Mouse (Mus musculus) lung, adult 18-20 months (tissue): ENCODE results near the gene Nr3c2.
A peak's percentile ranks its signal among the peaks of the same experiment; 100 is the strongest.

ENCODE experiments used
- DNase-seq, 2 experiments: peaks; one replicate each; pipeline ENCODE4 v3.0.0; 2022; ENCODE audit warnings: mixed read lengths in 2 of 2

The Nr3c2 gene

DNA sequence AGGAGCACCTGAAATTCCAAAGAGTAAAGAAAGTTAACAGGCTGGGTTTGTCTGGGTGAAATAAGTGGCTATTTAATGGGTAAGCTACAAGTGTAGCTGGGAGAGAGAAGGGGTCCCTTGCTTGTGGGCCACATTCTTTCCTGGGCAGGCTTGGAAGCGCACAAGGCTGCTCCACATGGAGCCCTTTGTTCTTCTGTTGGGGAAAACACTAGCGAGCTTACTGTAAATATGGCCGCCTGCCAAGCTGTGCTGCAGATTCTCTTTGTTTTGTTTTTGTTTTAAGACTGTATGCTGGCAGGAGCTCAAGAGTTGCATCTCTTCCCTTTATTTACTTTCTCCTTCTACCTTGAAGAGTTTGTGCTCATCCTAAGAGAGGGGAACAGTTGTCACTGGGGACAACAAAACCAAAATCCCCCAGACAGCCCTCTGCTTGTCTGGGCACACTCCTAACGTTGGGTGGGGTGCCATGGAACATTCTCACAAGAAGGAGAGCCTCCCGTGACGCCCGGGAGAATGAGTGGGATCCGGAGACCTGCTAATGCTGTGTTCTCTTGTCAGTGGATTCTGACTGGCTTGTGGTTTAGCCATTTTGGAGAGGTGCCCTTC is 73.8 kb downstream of the Nr3c2 start:
- DNase-seq, result peak; percentile 45 to 58

DNA sequence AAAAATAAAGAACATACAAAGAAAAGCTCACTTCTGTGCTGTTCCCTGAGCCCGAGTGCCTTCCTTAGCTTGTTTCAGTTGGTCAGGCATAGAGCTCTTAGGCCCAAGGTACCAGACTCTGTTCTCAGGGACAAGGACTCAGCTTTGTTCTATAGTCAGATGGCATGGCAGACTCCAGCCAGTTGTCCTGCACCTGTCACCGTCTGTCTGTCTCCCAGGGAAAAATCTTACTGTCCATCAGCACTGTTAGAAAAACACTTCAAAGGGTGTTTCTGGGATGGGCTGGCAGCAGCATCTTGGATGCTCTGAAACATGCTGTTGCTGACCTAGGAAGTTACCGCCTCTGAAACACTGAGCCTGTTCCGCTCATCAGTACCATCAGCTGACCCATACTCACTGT is 78.7 kb downstream of the Nr3c2 start:
- no peak for DNase-seq

DNA sequence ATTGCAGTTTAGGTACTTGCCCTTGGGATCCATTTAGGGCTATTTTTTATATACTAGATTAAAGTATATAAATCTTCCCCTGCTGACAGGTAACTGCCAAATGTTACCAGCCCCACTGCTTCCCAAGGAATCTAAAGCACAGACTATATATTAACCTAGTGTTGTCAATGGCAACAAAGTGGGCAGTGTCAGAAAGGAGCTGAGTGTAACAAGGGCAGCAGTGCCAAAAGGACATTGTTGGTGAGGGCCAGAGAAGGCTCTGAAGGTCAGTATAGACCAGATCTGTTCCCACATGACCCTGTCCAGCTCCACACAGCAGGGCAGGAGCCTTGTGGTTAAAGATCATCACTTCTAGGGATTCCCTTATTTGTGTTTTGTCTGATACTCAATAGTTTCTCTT is 84.8 kb downstream of the Nr3c2 start:
- DNase-seq, result no peak

DNA sequence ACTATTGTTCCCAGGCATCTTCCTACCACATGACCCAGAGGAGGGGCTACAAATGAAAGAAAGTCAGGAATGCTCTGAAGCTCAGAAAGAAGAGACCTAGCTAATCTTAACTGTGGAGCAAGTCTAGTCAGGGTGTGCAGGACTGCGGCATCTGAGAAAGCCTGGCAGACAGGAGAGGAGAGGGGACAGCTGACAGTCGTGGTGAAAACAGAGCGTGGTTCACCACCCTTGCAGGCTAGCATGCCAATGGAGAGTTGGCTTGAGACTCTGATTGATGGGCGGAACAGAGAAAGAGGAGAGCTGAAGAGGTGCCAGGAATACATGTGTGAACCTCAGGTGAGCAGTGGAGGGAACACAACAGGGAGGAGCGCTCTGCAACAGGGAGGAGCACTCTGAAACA is 85.6 kb downstream of the Nr3c2 start:
- no peak for DNase-seq

DNA sequence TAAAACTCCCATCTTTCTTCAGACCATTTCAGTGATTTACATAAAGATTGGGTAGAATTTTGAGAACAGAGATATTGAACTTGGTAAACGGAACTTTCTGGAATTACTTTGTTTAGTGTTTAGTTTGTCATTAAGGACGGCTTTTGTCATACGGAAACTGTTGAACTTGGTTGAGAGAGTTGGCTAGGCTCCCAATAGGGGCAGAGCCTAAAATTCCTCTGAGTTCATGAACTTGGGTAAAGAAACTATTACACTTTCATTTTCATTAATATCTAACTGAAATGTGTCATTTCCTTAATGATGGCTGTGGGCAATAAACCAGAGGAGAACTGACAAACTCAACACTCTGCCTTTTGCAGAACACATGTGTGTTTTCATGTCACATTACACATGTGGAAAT is 88.6 kb downstream of the Nr3c2 start:
- DNase-seq, result peak; percentile 43 to 58

DNA sequence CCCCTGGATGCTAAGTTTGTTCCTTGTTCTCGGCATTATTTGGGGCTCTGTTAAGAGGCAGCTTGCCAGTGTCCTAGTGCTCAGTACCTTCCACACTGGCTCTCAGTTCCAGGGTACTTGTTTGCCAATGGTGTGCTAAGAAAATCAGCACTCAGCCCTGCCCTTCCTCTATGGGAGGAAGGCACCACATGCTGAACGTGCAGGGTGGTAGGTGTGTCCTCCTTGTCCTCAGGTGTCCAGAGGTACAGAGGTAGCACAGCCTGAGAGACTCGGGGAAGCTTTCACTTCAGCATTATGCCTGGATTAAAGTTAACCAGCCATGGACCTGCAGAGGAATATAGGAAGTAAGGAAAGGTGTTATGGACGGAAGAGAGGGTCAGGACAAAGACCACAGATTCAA is 99.0 kb downstream of the Nr3c2 start:
- DNase-seq, result no peak

DNA sequence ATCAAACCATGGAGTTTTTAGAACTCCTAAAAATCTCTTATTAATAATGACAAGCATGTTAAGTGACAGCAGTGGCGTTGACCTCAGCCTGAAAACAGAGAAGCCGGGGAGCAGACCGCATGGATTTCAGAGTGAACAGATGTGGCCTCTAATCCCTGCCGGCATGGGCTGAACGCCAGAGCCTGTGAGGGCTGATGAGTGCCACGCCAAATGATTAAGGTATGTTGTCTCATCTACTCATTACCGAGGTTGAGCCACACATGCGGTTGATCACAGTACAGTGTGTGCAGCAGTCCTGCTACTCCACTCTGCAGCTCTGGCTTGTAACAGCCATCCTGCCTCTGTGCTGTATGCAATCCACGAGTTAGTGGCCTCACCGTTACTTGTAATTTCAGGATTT is 110.2 kb downstream of the Nr3c2 start:
- no peak for DNase-seq

DNA sequence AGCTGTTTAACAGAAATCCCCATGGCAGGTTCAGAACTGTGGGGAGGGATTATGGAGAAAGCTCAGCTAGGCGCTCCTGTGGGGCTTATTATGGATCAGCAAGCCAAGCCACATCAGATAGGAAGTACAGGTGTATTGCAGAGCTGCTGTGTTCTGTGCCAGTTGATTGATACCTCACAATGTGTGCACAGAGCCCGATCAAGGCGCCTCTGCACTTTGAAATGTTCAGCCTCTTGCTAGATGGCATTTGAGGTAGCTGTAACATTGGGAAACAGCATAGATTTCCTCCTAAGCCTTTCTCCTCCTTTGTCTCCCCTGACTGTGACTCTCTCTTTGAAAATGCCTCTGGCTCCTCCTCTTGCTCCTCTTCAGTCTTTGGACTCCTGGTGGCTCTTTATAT is 112.7 kb downstream of the Nr3c2 start:
- DNase-seq, result no peak

DNA sequence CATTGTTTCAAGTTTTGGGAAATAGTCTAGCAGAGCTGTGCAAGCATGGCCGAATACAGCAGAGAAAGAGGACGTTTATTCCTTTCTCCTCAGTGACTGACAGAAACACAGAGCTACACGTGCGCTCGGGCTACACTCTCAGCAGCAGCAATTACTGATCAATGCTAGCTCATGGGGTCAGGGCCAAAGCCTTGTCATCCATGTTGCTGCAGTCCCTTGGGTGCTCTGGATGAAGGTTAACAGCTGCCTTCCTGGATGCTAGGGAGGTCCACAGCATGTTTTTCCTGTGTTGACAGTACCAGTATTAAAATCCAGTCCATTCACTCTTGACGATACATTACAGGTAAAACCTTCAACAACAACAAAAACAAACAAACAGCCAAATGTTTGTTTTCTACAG is 113.4 kb downstream of the Nr3c2 start:
- no peak for DNase-seq

DNA sequence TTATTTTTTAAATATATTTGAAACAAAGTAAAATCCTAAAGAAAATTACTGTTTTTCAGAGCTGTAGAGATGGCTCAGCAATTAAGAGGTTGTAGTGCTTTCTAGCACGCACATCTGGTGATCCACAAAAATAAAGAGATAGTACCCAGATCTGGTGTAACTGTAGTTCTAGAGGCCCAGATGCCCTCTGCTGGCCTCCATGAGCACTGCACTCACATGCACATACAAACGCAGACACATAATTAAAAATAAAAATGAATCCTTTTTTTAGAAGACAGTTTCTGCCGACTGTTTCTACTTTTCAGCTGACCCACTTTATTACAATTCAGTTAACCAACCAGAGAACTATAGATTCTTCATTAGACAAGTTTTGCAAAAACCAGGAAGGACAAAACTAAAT is 117.5 kb downstream of the Nr3c2 start:
- no peak for DNase-seq

DNA sequence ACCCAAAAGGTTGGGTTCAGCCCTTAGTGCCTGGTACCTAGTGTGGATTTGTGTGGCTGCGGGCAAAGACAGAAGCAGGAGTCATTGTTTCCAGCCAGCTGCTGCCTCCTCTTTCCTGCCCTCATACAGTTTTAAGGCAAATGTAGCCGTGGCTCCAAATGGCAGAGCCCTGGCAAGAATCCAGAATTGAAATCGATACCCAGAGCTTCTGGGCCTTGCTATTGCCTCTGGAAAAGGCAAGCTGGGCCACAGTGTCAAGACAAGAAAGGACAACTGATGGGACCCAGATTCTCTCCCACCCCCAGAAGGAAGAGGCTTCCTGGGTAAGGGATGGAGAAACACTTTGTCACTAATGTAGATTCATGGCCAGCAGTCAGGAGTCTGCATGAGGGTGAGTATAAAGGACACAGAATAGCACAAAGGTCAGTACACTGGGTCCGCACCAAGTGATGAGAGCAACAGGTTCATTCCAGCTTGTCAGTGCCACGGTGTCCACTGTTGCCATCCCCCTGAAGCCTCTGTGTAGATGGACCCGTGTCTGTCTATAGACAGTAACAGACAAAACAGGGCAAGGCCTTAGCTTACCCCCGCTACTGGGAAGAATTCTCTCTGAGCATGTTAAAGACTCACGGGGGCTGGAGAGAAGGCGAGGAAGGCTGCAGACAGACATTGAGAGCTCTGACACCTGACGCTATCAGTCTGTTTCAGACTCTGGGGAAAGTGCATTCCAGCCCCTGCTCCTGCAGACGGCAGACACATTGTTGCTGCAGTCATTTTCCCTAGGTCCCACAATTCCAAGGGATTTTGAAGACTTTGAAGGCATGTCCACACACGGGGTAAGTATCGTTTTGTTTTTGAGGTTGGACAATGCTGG is 124.8 kb downstream of the Nr3c2 start:
- no peak for DNase-seq

DNA sequence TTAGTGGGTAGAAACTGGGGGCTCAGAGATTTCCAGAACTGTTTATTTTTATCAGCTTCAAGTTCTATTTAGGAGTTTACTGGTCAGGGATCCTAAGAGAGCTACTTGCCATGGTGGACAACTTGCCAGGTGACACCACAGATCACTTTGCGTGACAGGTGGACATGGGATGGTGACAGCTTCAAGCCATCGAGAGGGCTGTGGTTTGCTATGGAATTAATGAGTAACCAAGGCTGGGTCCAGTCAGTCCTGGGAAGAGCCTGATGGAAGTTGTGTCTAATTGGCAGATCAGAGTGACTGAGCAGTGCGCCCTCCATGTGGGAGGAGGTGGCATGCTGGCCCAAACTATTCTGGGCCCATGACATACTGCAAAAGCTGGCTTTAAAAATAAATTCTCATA is 132.0 kb downstream of the Nr3c2 start:
- no peak for DNase-seq

DNA sequence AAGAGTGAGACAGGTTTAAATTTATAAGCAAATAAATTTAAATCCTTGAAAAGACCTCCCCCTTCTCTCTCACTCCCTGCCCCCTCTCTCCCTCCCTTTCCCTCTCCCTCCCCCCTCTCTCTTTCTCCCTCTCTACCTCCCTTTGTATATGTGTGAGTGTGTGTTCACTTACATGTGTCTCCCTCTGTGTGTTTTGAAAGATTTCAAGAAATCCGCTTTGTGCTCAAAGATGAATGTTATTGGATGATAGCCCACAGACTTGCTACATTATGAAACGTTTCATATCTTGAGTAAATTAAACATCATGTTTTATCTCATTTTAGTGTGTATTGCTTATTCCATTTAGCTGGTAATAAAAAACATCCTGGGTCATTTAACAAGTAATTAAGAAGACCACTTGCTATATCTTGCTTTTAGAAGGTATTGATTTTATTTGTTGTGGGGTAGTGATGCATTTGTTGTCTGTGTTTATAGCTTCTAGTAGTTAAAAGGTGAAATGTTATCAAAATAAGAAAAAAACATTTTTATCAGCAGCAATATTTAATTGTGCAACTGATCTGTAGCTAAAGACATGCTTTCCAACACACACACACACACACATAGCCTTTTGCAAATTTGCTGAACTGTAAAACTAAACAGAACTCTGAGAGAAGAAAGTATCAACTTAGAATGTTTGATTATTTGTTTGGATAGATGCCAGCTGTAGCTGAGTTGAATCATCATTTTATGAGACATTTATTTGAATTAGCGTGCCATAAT is 134.6 kb downstream of the Nr3c2 start:
- DNase-seq, result no peak

DNA sequence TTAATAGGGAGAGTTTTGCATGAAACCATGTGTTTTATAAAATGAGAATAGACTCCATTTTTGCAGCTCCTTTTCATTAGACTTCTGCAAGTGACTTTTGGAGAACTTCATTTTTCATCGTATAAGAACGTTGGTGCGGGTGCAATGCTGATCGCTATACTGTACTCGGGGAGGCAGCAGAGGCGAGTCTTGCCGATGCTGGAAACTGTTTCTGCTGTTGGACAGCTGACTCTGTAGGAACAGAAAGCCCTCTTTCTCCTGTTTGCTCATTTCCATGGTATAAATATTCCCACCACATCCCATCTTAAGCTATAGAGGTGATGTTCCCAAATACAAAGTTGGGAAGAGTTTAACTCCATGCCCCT is 135.2 kb downstream of the Nr3c2 start:
- no peak for DNase-seq

DNA sequence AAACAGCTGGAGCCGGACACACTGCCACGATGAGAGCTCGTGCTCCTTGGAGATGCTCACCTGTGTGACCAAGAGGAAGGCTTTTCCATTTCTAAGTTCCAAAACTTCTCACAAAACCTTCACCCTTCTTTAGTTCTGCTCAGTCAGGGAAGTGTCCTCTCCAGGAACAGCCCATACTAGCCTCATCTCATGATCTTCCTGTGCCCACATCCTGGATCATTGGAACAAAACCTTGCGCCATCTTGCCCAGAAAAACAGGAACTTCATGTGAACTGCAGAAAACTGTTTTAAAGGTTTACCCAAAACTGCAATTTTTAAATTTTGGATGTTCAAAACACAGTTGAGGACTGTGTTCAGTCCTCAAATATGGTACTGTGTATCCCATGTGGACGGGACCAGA is 142.0 kb downstream of the Nr3c2 start:
- no peak for DNase-seq

DNA sequence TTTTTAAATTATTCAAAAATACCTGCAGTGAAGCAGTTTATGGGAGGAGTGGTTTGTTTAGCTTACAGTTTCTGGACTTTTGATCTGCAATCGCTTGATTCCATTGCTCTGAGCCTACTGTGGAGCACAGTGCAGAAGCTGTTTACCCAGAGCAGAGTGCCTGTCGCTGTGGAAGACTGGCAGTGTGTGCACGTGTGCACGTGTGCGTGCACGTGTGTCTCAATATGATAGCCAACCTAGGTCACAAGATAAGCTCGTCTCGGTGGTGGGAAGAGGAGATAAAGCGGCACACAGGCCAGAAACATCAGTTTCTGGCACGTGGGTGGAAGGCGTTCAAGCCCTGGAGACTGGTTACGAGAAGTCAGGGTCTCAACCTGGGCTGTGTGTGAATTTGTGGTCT is 145.6 kb downstream of the Nr3c2 start:
- DNase-seq, result no peak

DNA sequence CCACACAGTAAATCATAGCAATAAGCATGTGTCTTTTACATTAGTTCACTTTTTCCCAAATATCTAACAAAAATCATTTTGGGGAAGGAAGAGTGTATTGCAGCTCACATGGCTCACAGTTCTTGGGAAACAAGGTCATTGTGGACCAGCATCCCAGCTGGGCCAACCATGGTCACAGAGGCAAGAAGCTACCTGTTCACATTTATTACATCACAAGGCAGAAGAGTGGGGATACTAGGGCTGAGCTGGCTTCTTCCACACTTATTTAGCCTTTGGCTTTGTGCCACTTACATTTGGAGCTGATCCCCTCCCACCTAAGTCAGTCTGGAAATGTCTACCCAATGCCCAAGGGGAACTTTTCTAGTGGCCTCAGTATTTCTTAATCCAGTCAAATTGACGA is 146.5 kb downstream of the Nr3c2 start:
- no peak for DNase-seq

DNA sequence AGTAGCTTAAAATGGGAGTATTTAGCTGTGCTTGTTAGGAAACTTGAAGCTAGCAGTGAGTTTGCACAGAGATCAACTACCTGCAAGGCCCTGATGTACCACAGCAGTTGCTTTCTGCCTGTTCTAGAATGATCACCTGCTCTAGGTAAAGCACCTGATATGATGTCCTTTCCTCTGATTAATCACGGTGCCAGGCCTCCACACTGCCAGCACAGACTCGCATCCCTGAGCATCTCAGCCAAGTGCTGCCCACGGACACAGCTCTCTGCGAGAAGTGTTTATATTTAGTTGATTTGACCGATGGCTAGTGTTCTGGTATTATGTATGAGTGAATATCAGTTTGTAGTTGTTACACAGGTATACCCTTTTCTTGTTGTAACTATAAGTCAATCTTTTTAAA is 147.0 kb downstream of the Nr3c2 start:
- no peak for DNase-seq

DNA sequence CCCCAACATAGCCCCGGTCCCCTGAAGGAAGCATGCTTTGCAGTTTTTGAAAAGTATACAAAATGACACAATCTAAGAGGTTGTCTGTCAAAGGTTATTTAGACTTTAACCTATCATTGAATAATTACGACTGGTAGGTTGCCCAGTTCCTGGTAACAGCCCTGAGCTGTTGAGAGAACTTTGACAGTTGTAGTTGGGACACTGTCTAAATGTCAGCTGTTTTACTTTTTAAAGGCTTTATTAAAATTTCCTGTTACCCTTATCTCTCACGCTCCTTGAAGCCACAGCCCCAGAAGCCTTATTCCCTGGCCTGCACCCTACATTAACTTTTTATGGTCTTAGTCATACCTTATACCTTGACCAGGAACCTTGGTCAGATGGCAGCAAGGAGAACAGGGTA is 147.5 kb downstream of the Nr3c2 start:
- DNase-seq, result no peak

DNA sequence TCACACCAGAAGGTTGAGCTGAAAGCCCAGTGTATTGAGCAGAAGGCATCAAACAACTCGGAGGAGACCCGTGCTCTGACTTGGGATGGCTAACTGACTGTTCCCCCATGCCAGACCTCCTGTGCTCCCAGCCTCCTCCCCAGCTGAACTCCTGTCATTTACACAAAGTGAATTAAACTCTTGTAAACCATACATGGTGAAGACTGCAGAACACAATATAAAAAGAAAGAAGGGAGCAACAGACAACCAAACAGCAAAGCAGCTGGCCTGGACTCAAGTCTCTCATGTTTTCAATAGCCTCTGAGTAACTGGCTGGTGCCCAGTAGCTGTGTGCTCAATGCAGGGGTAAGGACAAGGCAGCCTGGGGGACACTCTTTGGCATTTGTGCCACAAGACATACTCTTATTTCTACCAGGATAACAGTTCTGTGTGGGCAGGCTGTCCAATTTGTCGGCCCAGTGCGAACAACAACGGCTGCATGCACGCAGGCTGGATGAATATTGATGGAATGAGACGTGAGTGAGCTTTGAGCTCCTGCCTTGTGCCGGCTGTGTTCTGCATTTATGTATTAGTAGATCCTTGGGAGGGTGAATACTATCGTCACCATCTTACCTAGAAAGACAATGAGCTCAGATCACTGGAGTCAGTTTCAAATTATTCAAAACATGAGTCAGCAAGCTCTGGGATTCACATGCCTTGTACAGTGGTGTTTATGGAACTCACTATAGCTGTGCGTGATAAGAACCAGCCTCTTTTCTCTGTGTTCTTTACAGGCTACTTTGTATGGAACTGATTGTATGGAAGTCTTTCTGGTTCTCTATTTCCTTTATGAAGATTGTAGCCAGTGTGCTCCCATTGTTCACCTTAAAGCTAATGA is 152.4 kb downstream of the Nr3c2 start:
- no peak for DNase-seq

DNA sequence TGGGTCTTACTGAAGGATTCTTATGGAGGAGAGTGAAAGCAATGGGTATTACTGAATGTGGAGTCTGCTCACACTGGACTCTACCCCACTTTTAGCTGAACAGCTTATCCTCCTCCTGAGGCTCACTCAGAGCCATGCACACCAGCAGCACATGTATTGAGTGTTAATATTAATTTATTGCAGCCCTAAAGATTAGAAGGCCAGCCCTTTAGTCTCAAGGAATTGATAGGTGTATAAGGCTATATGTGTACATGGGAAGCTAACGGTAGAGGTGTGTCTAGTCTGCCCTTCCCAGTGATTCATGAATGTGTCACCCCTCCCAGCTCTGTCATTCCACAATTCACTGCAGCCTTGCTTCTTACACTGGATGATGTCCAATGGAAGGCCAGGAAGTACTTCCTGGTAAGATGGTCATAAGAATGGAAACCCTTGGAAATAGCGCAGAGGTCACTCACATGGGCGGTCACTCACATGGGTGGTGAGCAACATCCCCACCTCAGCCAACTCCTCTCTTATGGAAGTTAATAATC is 156.3 kb downstream of the Nr3c2 start:
- no peak for DNase-seq

DNA sequence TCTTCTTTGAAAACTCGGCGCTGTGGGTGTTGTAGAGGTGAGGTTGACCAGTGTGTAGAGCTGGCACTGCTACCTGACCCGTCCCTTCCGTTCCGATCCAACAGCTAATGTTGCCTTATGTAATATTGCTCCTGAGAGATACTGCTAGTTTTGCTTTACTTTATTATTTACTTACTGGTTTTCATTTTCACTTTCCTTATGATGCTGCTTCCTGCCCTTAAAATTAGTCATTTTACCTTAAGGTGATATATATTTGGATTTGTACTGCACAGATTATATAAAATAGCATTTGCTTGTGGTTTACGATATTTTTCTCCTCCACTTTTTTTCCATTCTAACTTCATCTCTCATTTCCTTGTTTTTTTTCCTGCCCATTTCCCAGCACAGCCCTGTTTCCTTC is 157.6 kb downstream of the Nr3c2 start:
- no peak for DNase-seq

DNA sequence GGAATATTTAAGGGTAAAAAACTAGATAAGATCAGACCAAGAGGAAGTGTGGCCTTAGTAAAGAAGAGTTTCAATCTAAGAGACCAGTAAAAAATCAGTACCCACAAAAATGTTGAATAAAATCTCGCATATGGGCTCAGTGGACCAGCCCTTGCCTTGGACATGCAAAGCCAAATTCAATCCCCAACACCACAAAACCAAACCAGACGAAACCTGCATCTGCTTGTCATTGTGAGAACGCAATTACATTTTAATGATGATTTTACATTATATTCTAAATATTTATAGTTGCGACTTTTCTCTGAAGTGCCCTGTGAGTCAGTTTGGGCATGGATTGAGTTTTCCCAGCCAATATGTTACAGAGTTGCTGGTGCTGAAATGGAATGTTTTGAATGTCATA is 183.4 kb downstream of the Nr3c2 start:
- DNase-seq, result no peak
